Mouse (Mus musculus) duodenum, adult 2 months (tissue): Measurements from ENCODE around the gene Prcc. TPM values are rescaled to one million over a fixed set of nuclear protein-coding genes. Genes with fewer than 3 reads are reported as not detected.

Experiments
- polyA plus RNA-seq: library from polyadenylated mRNA; depleted of rRNA; stranded (reverse); fragments of >200 nt; gene quantifications from 2 replicates; pipeline ENCODE4 v1.2.3, GENCODE M21; 2012; ENCODE audit warnings: low replicate concordance; rRNA removed

The Prcc gene
- 18.8 and 23.7 TPM in 2 replicates for polyA plus RNA-seq

GRCm38 (mm10) chr3:87885281-87886003 is at the start of gene Prcc:
Prcc (minus strand) TSS chr3:87885608.

GRCm38 (mm10) chr3:87930078-87930795 is 44.8 kb upstream of the Prcc start, which contains the start of the genes Isg20l2 and Rrnad1:
Isg20l2 (plus strand) TSS chr3:87930314.
Rrnad1 (minus strand) TSS chr3:87930717.

GRCm38 (mm10) chr3:87919336-87920108 is 34.1 kb upstream of the Prcc start, which contains the start of gene Mrpl24:
Mrpl24 (plus strand) TSS chr3:87919506.

GRCm38 (mm10) chr3:87905880-87906485 is 20.6 kb upstream of the Prcc start, which contains the start of gene Hdgf:
Hdgf (plus strand) TSS chr3:87906321.

GRCm38 (mm10) chr3:87846650-87847110 is 38.7 kb downstream of the Prcc start, which contains the start of gene Sh2d2a:
Sh2d2a (plus strand) TSS chr3:87846755.

GRCm38 (mm10) chr3:87824206-87824605 is 61.2 kb downstream of the Prcc start, which contains the start of gene Pear1:
Pear1 (minus strand) TSS chr3:87824306.

Other genes starting within 250 kb of the Prcc start
- gene Lrrc71, start 137.0 kb downstream of the Prcc start, polyA plus RNA-seq: 0.04 and 0.05 TPM in 2 replicates
- gene Ntrk1, start 90.4 kb downstream of the Prcc start, polyA plus RNA-seq: 0.06 and 0.26 TPM in 2 replicates
- gene Insrr, start 88.7 kb downstream of the Prcc start, polyA plus RNA-seq: 1.4 and 2.1 TPM in 2 replicates
- gene Pear1, start 61.3 kb downstream of the Prcc start, polyA plus RNA-seq: 13.9 and 17.0 TPM in 2 replicates
- 1.4 and 3.9 TPM in 2 replicates for gene Sh2d2a, start 38.9 kb downstream of the Prcc start, polyA plus RNA-seq
- gene Hdgf, start 20.7 kb upstream of the Prcc start, polyA plus RNA-seq: 30.8 and 34.4 TPM in 2 replicates
- gene Mrpl24, start 33.9 kb upstream of the Prcc start, polyA plus RNA-seq: 15.5 and 17.3 TPM in 2 replicates
- 5.5 and 7.1 TPM in 2 replicates for gene Isg20l2, start 44.7 kb upstream of the Prcc start, polyA plus RNA-seq
- gene Rrnad1, start 45.1 kb upstream of the Prcc start, polyA plus RNA-seq: 21.3 and 22.0 TPM in 2 replicates
- not detected in 2 replicates for gene Crabp2, start 63.1 kb upstream of the Prcc start, polyA plus RNA-seq
- gene Nes, start 85.5 kb upstream of the Prcc start, polyA plus RNA-seq: 1.4 and 1.7 TPM in 2 replicates
- 0.07 and 1.2 TPM in 2 replicates for gene Bcan, start 114.6 kb upstream of the Prcc start, polyA plus RNA-seq
- gene Hapln2, start 142.0 kb upstream of the Prcc start, polyA plus RNA-seq: not detected in 2 replicates
- 1.3 and 2.0 TPM in 2 replicates for gene Gpatch4, start 157.5 kb upstream of the Prcc start, polyA plus RNA-seq
- 38.0 and 41.8 TPM in 2 replicates for gene Naxe, start 172.9 kb upstream of the Prcc start, polyA plus RNA-seq
- not detected in 2 replicates for gene Ttc24, start 192.7 kb upstream of the Prcc start, polyA plus RNA-seq
- gene Iqgap3, start 196.4 kb upstream of the Prcc start, polyA plus RNA-seq: 9.2 and 13.0 TPM in 2 replicates